Mouse (Mus musculus): Measurements from ENCODE around the gene Exph5.

DNA sequence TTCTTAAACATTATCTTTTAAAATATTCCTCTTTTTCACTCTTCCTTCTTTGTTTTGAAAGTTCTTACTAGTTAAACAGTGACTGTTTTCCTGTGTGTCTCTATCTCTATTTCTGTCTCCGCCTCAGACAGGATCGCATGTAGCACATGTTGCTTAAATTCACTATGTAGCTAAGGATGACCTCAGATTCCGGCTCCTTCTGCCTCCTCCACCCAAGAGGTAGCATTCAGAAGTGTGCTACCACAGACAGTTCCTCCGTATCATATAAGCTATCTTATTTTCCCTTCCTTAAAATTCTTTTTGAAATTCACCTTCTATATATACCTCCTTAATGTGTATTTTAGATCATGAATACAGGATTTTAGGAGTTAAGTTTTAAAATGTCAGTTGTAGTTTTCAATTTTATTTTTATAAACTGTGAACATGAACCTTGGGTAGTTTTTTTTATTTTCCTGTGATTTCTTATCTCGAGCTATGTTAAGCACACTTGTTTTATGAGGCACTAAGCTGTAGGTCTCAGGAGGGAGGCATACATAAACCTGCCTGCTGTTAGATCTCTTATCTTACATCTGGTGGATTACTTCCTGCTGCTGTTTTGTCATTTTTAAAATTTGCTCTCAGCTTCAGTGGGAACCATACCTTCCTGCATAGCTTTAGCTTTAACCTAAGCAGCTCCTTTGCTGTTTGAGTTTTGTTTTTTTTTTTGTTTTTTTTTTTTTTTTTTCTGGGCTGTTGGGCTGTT, 30.0 kb upstream of the Exph5 start:
- TF ChIP-seq CTCF (IDR thresholded peaks at IDR 0.05) (no peak), EP300 (IDR thresholded peaks at IDR 0.05) (no peak)
